Mouse (Mus musculus) ES-E14 (cell line): Measurements from ENCODE around the gene Ankrd53. TPM values are rescaled to one million over a fixed set of nuclear protein-coding genes. Genes with fewer than 3 reads are reported as not detected.

Experiments
- DNase-seq: peaks from one replicate; pipeline ENCODE4 v3.0.0-alpha.2; 2013; ENCODE audit warnings: low read depth, low spot score
- H3K27ac ChIP-seq: 2 replicates; pipeline ENCODE4 v1.5.1; 2012; ENCODE audit warnings: low read depth, mild to moderate bottlenecking, low read length, moderate library complexity, mixed read lengths; ENCODE audit not compliant: poor library complexity, insufficient read depth, severe bottlenecking
- H3K36me3 ChIP-seq: 2 replicates; pipeline ENCODE4 v1.6.1; 2012; ENCODE audit warnings: mild to moderate bottlenecking, low read length, moderate library complexity, mixed read lengths; ENCODE audit not compliant: control insufficient read depth, poor library complexity, insufficient read depth, severe bottlenecking
- H3K4me1 ChIP-seq, 2 experiments: fragments of 150-350 bp in 1 of 2; sonication (generic) in 1 of 2; 2 replicates each; pipeline ENCODE4 v1.6.1; 2012; ENCODE audit warnings: low read length in 2 of 2, mild to moderate bottlenecking in 1 of 2, mixed read lengths in 1 of 2; ENCODE audit not compliant: control insufficient read depth in 2 of 2, insufficient read depth in 2 of 2, poor library complexity in 1 of 2
- H3K4me3 ChIP-seq, 2 experiments: fragments of 150-350 bp in 1 of 2; sonication (generic) in 1 of 2; 2 replicates each; pipeline ENCODE4 v1.5.1; 2012; ENCODE audit warnings: low read length in 2 of 2, low read depth in 1 of 2, mild to moderate bottlenecking in 1 of 2, mixed read lengths in 1 of 2; ENCODE audit not compliant: insufficient read depth in 1 of 2, poor library complexity in 1 of 2, severe bottlenecking in 1 of 2
- H3K9ac ChIP-seq: 2 replicates; pipeline ENCODE4 v1.6.1; 2012; ENCODE audit warnings: low read depth, mild to moderate bottlenecking, low read length, mixed read lengths; ENCODE audit not compliant: poor library complexity, insufficient read depth, severe bottlenecking
- H3K9me3 ChIP-seq: fragments of 150-350 bp; sonication (generic); 2 replicates; pipeline ENCODE4 v1.6.1; 2012; ENCODE audit warnings: low read depth, mild to moderate bottlenecking, low read length; ENCODE audit not compliant: control insufficient read depth, insufficient read depth
- CHD2 ChIP-seq: IDR thresholded peaks from 2 replicates; pipeline ENCODE4 v1.6.1; 2014; ENCODE audit warnings: mild to moderate bottlenecking, low read depth, low read length, inconsistent platforms
- HCFC1 ChIP-seq: IDR thresholded peaks from 2 replicates; pipeline ENCODE4 v1.6.1; 2012; ENCODE audit warnings: low read length, inconsistent platforms, borderline replicate concordance; ENCODE audit not compliant: insufficient read depth
- MAFK ChIP-seq: IDR thresholded peaks from 2 replicates; pipeline ENCODE4 v1.6.1; 2014; ENCODE audit warnings: mild to moderate bottlenecking, low read depth, low read length, inconsistent platforms; ENCODE audit not compliant: insufficient read depth
- ZC3H11A ChIP-seq: IDR thresholded peaks from 2 replicates; pipeline ENCODE4 v1.6.1; 2012; ENCODE audit warnings: low read depth, mild to moderate bottlenecking, inconsistent platforms, low read length, borderline replicate concordance
- ZNF384 ChIP-seq: IDR thresholded peaks from 2 replicates; pipeline ENCODE4 v1.6.1; 2012; ENCODE audit warnings: low read depth, low read length, inconsistent platforms
- in situ Hi-C, 2 experiments: fragments of 600-800 bp; cut with MboI; formaldehyde crosslinking; loops; one replicate each; pipeline ENCODE4 v1.15.1; 2025; ENCODE audit warnings: low sequenced_read_pairs in 2 of 2, inconsistent platforms in 1 of 2; ENCODE audit not compliant: unreplicated experiment in 2 of 2
- total RNA-seq: library from RNA; depleted of rRNA; stranded (reverse); fragments of 300-350 nt; gene quantifications from 2 replicates; pipeline ENCODE4 v1.2.3, GENCODE M21; 2012

Ankrd53 gene
- total RNA-seq, 1 experiment, result 0.18 TPM

DNA sequence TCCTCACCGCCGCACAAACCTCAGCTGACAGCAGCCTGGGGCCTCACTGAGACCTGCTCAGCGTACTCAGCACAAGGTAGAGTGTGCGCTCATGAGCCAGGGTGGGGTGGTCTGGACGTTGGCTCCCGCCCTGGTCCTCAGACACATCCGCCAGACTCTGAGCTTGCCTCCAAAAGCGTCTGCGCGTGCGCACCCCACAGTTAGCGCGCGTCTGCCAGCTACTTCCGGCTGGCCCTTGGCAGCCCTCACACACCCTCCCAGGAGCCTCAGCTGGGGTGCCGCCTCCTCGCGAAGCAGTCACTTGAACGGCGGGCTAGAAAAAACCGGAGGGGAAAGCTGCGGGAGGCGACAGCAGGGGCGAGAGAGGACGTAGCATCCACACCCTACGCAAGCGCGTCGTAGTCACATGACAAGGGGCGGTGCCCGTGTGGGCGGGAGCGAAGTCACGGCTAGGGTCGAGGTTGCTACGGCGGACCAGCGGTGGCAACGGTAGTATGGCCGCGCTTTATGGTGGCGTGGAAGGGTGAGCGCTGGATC lies 32.4 kb downstream of the Ankrd53 start, which contains the start of gene Nagk:
Nagk (plus strand) TSS at position 223 of the 537 bp plus-strand sequence.
- DNase-seq, result peak; percentile 91
- TF ChIP-seq CHD2, result no peak
- no peak for TF ChIP-seq ZC3H11A
- no peak for TF ChIP-seq MAFK
- TF ChIP-seq HCFC1, result peak; percentile 83
- TF ChIP-seq ZNF384, result peak; percentile 79
- in situ Hi-C loops, result no loop called here

GRCm38 (mm10) chr6:83795492-83795900 lies 33.1 kb downstream of the Ankrd53 start:
- in situ Hi-C loops, result no loop called here
- 0 out of 2 replicates have a peak, but pooled peaks cover 1% of the 10 kb centered on the region for H3K36me3 ChIP-seq
- no peak overlapping the region for H3K27ac ChIP-seq
- H3K4me1 ChIP-seq, result peaks cover 3% of the 10 kb centered on the region in 2 experiments; a peak in 2 of 4 replicates
- peak; percentile 15 for DNase-seq
- TF ChIP-seq ZC3H11A (no peak), HCFC1 (no peak), CHD2 (no peak), MAFK (no peak), ZNF384 (no peak)
- H3K4me3 ChIP-seq, result peak overlapping the region; percentile 76 to 80
- peak overlapping the region; percentile 77 for H3K9ac ChIP-seq
- no peaks in the 10 kb centered on the region for H3K9me3 ChIP-seq

More for the DNA sequence above, 32.4 kb downstream of the Ankrd53 start, which contains the start of gene Nagk:
- Histone ChIP-seq H3K36me3 (no peaks in the 10 kb centered on the region), H3K9me3 (no peaks in the 10 kb centered on the region), H3K27ac (peak within 1 kb of the TSS; percentile 77), H3K4me1 (peaks cover 3% of the 10 kb centered on the region in 2 experiments; a peak in 2 of 4 replicates), H3K4me3 (peak within 1 kb of the TSS; percentile 76 to 80), H3K9ac (peak within 1 kb of the TSS; percentile 77)

- TF ChIP-seq HCFC1 (no peak), MAFK (no peak), ZNF384 (no peak), ZC3H11A (no peak), CHD2 (no peak)
- H3K9me3 ChIP-seq, result no peaks in the 10 kb centered on the region
- H3K4me1 ChIP-seq, result peaks cover 0 to 3% of the 10 kb centered on the region in 2 experiments; a peak in 1 of 4 replicates
- in situ Hi-C loops, result no loop called here
- no peak for DNase-seq
- H3K27ac ChIP-seq, result no peak overlapping the region
- H3K4me3 ChIP-seq, result no peak overlapping the region
- no peak overlapping the region for H3K9ac ChIP-seq
- peaks cover 6% of the 10 kb centered on the region; the same call in 1 of the 2 replicates for H3K36me3 ChIP-seq
Measured at GRCm38 (mm10) chr6:83796686-83797085, 34.2 kb downstream of the Ankrd53 start.

- H3K36me3 ChIP-seq, result peaks cover 16% of the 10 kb centered on the region; the same call in 1 of the 2 replicates
- H3K9ac ChIP-seq, result no peak overlapping the region
- H3K4me3 ChIP-seq, result no peak overlapping the region
- DNase-seq, result no peak
- H3K9me3 ChIP-seq, result no peaks in the 10 kb centered on the region
- H3K4me1 ChIP-seq, result no peaks in the 10 kb centered on the region
- H3K27ac ChIP-seq, result no peak overlapping the region
- TF ChIP-seq MAFK (no peak), ZNF384 (no peak), CHD2 (no peak), ZC3H11A (no peak), HCFC1 (no peak)
- in situ Hi-C loops, result no loop called here
Measured at GRCm38 (mm10) chr6:83802033-83802432, 39.6 kb downstream of the Ankrd53 start.

- H3K27ac ChIP-seq, result no peak overlapping the region
- H3K4me3 ChIP-seq, result no peak overlapping the region
- no peaks in the 10 kb centered on the region for H3K9me3 ChIP-seq
- no peak for DNase-seq
- in situ Hi-C loops, result no loop called here
- TF ChIP-seq HCFC1 (no peak), CHD2 (no peak), MAFK (no peak), ZNF384 (no peak), ZC3H11A (no peak)
- peaks cover 16% of the 10 kb centered on the region; the same call in 1 of the 2 replicates for H3K36me3 ChIP-seq
- H3K9ac ChIP-seq, result no peak overlapping the region
- no peaks in the 10 kb centered on the region for H3K4me1 ChIP-seq
Measured at GRCm38 (mm10) chr6:83802846-83803245, 40.4 kb downstream of the Ankrd53 start.
